Mouse (Mus musculus): Measurements from ENCODE around the gene A930018P22Rik. TPM values are rescaled to one million over a fixed set of nuclear protein-coding genes. Genes with fewer than 3 reads are reported as not detected.
"Not testable (repeated sequence)": the region's sequence is repeated elsewhere in the genome, so short reads cannot be mapped to it uniquely, and the experiment has no call there.

A930018P22Rik gene
- 0.24 TPM in 1 of 2 replicates, not detected in the other for polyA plus RNA-seq (2015; fragmentation: Nextera tagmentation; extraction: Ambion mirVana)

DNA sequence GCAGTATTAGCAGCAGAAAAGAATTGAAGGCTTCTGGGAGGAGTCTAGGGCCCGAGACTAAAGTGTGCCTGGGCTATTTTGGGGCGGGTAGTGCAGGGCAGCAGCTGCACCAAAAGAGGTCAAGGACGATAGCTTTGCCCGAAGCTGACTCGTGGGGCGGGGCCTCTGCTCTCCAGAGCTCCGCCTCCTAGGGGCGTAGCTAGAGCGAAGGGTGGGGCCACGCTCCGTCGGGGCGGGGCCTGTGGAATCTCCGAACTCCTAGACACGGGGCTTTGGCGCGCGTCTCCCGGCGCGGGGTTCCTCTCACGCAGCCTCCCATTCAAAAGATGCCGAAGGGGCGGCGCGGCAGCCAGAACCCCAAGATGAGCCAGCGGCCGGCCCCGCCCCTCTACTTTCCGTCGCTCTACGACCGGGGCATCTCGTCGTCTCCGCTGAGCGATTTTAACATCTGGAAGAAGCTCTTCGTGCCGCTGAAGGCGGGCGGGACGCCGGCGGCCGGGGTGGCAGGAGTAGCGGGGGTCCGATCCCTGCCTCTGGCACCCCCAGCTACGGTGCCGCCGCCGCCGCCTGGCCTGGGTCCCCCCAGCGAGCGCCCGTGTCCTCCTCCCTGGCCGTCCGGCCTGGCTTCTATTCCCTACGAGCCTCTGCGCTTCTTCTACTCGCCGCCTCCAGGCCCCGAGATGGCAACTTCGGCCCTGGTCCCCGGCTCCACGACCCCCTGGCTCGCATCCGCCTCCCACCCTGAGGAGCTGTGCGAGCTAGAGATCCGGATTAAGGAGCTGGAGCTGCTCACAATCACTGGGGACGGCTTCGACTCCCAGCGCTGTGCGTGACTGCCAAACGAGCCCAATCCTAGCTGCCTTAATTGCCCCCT lies at the start of gene A930018P22Rik:
TSS of gene A930018P22Rik (plus strand) at position 265 of the 874 bp plus-strand sequence.
- Histone ChIP-seq H3K4me3 (replicated peaks) (peak within 1 kb of the TSS; percentile 57), H3K27ac (peak within 1 kb of the TSS; percentile 52), H3K9ac (peak within 1 kb of the TSS; percentile 64), H3K9me3 (no peaks in the 10 kb centered on the region), H3K4me2 (replicated peaks) (peak within 1 kb of the TSS; percentile 88), H3K36me3 (no peaks in the 10 kb centered on the region), H3K4me1 (replicated peaks) (peaks cover 12% of the 10 kb centered on the region), H3K27me3 (replicated peaks) (no peaks in the 10 kb centered on the region)
- under 1% methylated on average over 74 of the region's 74 CpGs for WGBS
- peak; percentile 95 for ATAC-seq

DNA sequence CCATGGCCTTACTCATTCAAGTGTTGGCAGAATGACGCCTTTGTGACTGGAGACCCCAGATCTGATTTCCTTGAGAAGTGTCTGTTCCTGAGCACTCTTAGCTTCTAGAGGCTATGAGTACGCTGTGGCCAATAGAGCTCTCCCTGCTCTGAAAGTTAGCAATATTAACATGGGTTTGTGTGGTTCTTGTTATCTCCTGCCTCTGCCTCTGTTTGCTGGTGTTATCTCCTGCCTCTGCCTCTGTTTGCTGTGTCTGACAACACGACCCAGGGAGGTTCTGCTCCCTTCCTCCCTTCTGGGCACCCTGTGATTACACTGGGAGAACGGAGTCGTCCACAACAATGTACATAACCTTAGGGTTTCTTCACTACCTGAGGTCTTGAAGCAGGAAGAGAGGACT lies 44.3 kb upstream of the A930018P22Rik start:
- H3K9me3 ChIP-seq; H3K4me2 ChIP-seq (replicated peaks); H3K36me3 ChIP-seq; H3K4me1 ChIP-seq (replicated peaks); H3K27ac ChIP-seq; H3K4me3 ChIP-seq (replicated peaks); H3K9ac ChIP-seq; H3K27me3 ChIP-seq (replicated peaks): not testable (repeated sequence)
- 57% methylated on average over 5 of the region's 5 CpGs for whole genome bisulfite sequencing
- peak; percentile 46 for ATAC-seq

DNA sequence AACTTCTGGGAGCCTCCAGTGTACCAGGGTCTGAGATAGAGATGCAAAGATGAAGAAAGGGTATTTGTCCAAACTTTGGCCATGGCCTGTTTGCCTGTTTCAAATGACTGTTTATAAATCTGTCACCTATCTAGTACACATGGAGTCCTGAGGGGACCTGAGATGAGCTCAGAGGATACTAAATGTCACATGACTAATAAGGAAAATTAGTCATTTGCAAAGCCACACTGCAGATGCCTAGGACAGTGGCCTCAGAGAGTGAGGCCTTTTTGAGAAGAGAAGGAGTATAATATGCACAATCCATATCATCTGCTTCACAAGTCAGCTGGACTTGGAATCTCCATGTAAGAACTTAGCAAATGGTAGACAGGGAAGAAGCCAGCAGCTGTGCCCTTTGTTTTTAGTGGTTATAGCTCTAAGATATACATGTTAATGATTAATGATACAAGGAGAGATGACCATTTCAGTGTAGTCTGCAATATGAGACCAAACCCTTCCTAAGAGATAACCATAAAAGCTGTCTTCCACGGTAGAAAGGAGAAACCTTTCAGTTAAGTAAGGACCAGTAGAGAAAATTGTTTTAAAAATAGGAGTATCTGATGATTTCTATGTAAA lies 41.0 kb upstream of the A930018P22Rik start:
- H3K9ac ChIP-seq; H3K36me3 ChIP-seq; H3K9me3 ChIP-seq; H3K4me2 ChIP-seq (replicated peaks); H3K27me3 ChIP-seq (replicated peaks); H3K4me3 ChIP-seq (replicated peaks); H3K4me1 ChIP-seq (replicated peaks); H3K27ac ChIP-seq: not testable (repeated sequence)
- ATAC-seq, result peak; percentile 80
- WGBS, result no CpG with 5 or more reads among the region's 1 CpGs

DNA sequence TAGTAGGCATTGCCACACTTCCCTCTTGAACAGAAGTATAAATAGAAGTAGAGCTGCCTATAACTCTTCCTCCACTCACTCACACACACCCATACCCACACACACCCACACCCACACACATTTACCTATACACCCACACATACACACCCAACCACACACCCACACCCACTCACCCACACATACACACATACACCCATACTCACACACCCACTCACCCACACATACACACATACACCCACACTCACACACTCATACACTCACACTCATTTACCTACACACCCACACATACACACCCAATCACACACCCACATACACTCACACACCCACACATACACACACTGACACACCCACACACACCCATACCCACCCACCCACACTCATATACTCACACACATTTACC lies 40.1 kb upstream of the A930018P22Rik start:
- peak; percentile 24 for ATAC-seq
- no peak overlapping the region for H3K27ac ChIP-seq
- H3K4me1 ChIP-seq (replicated peaks), result no peaks in the 10 kb centered on the region
- H3K9me3 ChIP-seq, result no peaks in the 10 kb centered on the region
- no peak overlapping the region for H3K9ac ChIP-seq
- H3K36me3 ChIP-seq, result no peaks in the 10 kb centered on the region
- H3K4me2 ChIP-seq (replicated peaks), result no peak overlapping the region
- no peaks in the 10 kb centered on the region for H3K27me3 ChIP-seq (replicated peaks)
- no peak overlapping the region for H3K4me3 ChIP-seq (replicated peaks)

DNA sequence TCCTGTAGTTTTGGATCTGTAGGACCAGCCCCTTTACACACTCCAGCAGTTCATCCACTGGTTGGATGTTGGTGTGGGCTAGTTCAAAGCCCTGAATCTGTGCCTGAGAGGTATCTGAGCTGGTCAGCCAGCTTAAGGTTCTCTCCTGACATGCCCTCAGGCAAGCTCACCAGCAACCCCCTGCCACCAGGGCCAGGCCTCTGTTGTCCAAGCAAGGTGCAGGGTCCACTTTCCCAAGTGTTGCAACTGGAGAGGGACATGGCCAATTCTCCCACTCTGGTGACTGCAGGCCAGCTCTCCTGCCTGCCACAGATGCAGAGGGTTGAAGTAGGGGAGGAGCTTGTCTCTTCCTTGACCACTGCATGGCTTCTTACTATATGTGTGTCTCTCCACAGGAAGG lies 38.5 kb upstream of the A930018P22Rik start:
- not testable (repeated sequence) for H3K27ac ChIP-seq; H3K4me3 ChIP-seq (replicated peaks); H3K9me3 ChIP-seq; H3K9ac ChIP-seq; H3K4me1 ChIP-seq (replicated peaks); H3K27me3 ChIP-seq (replicated peaks); ATAC-seq; H3K4me2 ChIP-seq (replicated peaks); H3K36me3 ChIP-seq

DNA sequence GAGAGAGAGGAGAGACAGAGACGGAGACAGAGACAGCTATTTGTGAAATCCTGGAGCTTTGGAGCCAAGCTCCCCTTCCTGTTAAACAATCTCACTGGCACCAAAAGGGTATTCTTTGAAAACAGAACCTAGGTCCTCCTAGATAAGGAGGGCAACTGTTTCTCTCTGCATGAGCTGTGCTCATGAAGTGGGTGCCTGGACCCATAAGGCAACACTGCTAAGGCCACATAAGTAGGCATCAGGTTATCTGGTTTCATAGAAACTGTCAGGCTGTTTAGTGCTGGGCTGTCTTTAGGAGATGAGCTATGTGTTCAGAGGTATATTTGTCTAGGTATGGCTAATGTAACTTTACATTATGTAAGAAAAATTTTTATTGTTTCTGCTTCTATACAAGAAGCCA lies 35.0 kb upstream of the A930018P22Rik start:
- 90% methylated on average over 1 of the region's 1 CpGs for WGBS
- not testable (repeated sequence) for H3K4me1 ChIP-seq (replicated peaks)

DNA sequence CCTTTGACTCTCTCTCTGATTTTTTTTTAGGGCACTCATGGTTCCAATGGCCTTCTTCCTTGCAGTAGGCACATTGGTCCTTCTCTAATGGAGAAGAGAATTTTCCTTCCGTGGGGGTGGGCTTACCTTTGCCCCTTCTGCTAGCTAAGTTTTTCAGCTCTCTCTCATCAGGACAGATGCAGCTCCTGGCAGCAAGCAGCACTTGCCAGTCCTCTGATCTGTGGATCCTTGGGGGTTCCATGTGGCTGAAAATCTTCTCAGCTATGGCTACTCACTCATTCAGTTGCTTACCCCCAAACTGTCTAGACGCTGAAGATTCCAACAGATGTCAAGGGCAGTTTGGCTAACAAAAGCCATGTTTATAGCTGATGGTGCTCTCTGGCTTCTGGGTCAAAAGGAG lies 29.3 kb upstream of the A930018P22Rik start:
- no peak overlapping the region for H3K27ac ChIP-seq
- no peaks in the 10 kb centered on the region for H3K27me3 ChIP-seq (replicated peaks)
- H3K4me1 ChIP-seq (replicated peaks), result no peaks in the 10 kb centered on the region
- no peaks in the 10 kb centered on the region for H3K36me3 ChIP-seq
- no peak overlapping the region for H3K4me2 ChIP-seq (replicated peaks)
- 59% methylated on average over 2 of the region's 2 CpGs for WGBS
- H3K4me3 ChIP-seq (replicated peaks), result no peak overlapping the region
- H3K9me3 ChIP-seq, result no peaks in the 10 kb centered on the region
- ATAC-seq, result no peak
- H3K9ac ChIP-seq, result no peak overlapping the region

More for the DNA sequence above, 35.0 kb upstream of the A930018P22Rik start:
- not testable (repeated sequence) for ATAC-seq; H3K36me3 ChIP-seq; H3K27ac ChIP-seq; H3K4me2 ChIP-seq (replicated peaks); H3K27me3 ChIP-seq (replicated peaks); H3K9ac ChIP-seq; H3K4me3 ChIP-seq (replicated peaks); H3K9me3 ChIP-seq

DNA sequence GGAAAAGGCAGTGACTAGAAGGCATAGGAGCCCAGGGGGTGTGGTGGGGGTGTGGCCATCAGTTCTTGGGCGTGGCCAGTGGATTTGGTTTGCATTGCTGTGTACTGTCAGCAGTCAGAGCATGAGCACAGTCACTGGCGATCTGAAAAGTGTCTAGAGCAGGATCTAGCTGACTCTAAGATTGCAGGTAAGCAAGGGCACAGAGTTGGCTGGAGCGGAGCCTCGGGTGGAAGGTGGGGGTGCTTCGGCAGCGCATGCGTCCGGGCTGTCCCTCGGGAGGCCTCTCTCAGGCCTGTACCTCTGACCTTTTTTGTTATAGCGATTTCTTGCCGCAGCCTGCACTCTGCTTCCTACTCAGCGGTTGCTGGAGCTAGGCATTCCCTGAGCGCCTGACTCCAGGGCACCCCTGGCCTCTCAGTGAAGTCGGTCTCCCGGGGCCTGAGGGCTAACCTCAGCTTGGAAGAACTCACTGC lies 26.8 kb upstream of the A930018P22Rik start, which contains the start of gene Cd59a:
TSS of gene Cd59a (plus strand) at position 61 of the 473 bp plus-strand sequence.
- no peaks in the 10 kb centered on the region for H3K36me3 ChIP-seq
- ATAC-seq, result peak; percentile 95
- peak within 1 kb of the TSS; percentile 75 for H3K27ac ChIP-seq
- H3K9me3 ChIP-seq, result no peaks in the 10 kb centered on the region
- no peaks in the 10 kb centered on the region for H3K27me3 ChIP-seq (replicated peaks)
- 6% methylated on average over 15 of the region's 15 CpGs for whole genome bisulfite sequencing
- peaks cover 4% of the 10 kb centered on the region; the same call in 1 of the 2 replicates for H3K4me1 ChIP-seq (replicated peaks)
- H3K4me2 ChIP-seq (replicated peaks), result peak within 1 kb of the TSS; percentile 76
- H3K9ac ChIP-seq, result peak within 1 kb of the TSS; percentile 52
- peak within 1 kb of the TSS; percentile 51 for H3K4me3 ChIP-seq (replicated peaks)

DNA sequence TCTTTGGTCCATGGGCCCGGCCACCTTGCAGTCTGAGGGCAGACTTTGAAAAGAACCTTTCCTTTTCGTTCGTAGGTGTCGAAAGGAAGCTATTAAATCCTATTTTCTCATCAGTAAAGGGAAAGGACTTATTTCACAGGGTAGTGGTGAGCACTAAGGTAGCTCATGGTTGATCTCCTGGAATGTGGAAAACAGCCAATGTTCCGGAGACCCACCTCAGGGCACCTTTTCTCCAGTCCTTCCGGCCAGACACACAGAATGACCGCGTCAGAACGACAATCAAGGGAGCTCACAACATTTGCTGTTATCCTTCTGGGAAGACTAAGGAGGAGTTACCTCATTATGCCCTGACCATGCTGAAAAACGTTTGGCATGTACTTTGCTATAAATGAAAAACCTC lies 26.3 kb upstream of the A930018P22Rik start:
- WGBS, result 38% methylated on average over 10 of the region's 10 CpGs
- peak; percentile 24 for ATAC-seq
- no peaks in the 10 kb centered on the region for H3K9me3 ChIP-seq

DNA sequence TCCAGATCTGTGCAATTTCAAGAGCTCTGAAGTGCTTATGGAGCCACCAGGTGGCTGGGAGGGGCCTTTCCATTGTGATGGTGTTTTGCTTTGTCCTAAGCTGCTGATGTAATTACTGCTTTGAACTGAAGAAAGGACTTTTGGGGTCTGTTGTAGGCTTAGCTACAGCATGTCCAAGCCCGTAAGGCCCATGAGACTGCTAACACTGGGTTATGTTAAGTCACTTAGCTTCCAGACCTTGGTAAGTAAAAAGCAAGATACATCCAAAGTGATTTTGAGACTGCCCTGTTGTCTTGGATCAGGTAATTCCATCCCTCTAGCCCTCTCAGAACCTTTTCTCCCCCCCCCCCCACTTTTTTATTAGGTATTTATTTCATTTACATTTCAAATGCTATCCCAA lies 25.8 kb upstream of the A930018P22Rik start:
- H3K4me2 ChIP-seq (replicated peaks), result peak overlapping the region; percentile 76; the same call in 1 of the 2 replicates
- H3K9ac ChIP-seq; H3K4me3 ChIP-seq (replicated peaks); H3K27me3 ChIP-seq (replicated peaks); H3K27ac ChIP-seq; H3K36me3 ChIP-seq; H3K4me1 ChIP-seq (replicated peaks); H3K9me3 ChIP-seq: not testable (repeated sequence)
- WGBS, result 90% methylated on average over 1 of the region's 1 CpGs
- ATAC-seq, result peak; percentile 8; the same call in 1 of the 2 replicates

More for the DNA sequence above, 26.3 kb upstream of the A930018P22Rik start:
- Histone ChIP-seq H3K9ac (peak overlapping the region; percentile 52), H3K36me3 (no peaks in the 10 kb centered on the region), H3K4me2 (replicated peaks) (peak overlapping the region; percentile 76), H3K27me3 (replicated peaks) (no peaks in the 10 kb centered on the region), H3K27ac (peak overlapping the region; percentile 75), H3K4me1 (replicated peaks) (peaks cover 4% of the 10 kb centered on the region; the same call in 1 of the 2 replicates), H3K4me3 (replicated peaks) (peak overlapping the region; percentile 51)

DNA sequence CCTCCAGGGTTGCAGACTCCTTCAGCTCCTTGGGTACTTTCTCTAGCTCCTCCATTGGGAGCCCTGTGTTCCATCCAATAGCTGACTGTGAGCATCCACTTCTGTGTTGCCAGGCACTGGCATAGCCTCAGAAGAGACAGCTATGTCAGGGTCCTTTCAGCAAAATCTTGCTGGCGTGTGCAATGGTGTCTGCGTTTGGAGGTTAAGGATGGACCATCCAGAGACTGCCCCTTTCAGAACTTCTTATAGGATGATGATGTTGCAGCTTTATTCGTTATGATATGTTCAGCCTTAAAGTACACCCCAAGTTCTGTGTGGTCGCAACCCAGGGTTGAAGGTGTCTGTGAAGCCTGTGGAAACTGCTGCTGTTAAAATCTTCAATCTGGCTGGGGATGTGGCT lies 25.2 kb upstream of the A930018P22Rik start:
- H3K36me3 ChIP-seq; H3K9me3 ChIP-seq; H3K27ac ChIP-seq; H3K4me3 ChIP-seq (replicated peaks); H3K9ac ChIP-seq; H3K4me1 ChIP-seq (replicated peaks); H3K27me3 ChIP-seq (replicated peaks); H3K4me2 ChIP-seq (replicated peaks); ATAC-seq: not testable (repeated sequence)
- WGBS, result 93% methylated on average over 4 of the region's 4 CpGs

DNA sequence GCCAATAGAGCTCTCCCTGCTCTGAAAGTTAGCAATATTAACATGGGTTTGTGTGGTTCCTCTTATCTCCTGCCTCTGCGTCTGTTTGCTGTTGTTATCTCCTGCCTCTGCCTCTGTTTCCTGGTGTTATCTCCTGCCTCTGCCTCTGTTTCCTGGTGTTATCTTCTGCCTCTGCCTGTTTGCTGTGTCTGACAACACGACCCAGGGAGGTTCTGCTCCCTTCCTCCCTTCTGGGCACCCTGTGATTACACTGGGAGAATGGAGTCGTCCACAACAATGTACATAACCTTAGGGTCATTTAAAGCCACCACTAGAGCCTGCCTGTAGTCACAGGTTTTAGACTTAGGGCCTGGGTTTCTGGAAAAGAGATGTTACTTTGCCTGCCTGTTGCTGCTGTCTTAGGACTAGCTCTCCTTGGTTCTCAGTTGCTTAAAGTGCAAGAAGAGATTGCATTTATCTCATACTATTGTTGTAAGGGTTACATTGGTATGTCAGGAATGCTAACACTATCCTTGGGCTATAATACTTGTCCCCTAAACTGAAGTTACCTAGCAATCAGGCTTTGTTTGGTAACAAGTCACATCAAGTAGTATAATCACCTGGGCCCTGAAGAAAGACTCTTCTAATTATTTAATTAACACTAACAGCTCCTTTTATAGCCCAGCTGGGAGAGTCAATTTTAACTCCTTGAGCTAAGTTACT lies 23.9 kb upstream of the A930018P22Rik start:
- H3K27ac ChIP-seq, result no peak overlapping the region
- peak; percentile 46 for ATAC-seq
- no peak overlapping the region for H3K4me3 ChIP-seq (replicated peaks)
- H3K36me3 ChIP-seq, result no peaks in the 10 kb centered on the region
- no peak overlapping the region for H3K4me2 ChIP-seq (replicated peaks)
- no peaks in the 10 kb centered on the region for H3K27me3 ChIP-seq (replicated peaks)
- H3K9ac ChIP-seq, result no peak overlapping the region
- peaks cover 4% of the 10 kb centered on the region; the same call in 1 of the 2 replicates for H3K4me1 ChIP-seq (replicated peaks)
- no peaks in the 10 kb centered on the region for H3K9me3 ChIP-seq
- 13% methylated on average over 3 of the region's 3 CpGs for WGBS
